Mouse (Mus musculus) spleen, postnatal 10 days (tissue): ENCODE data around the gene Cfap221.

Experiments
- DNase-seq, 2 experiments: peaks; one replicate each; pipeline ENCODE4 v3.0.0; 2021 to 2022; ENCODE audit warnings: low spot score in 2 of 2

Gene Cfap221

GRCm38 (mm10) chr1:119902551-119903230 is 94.3 kb downstream of the Cfap221 start:
- DNase-seq, result no peak

GRCm38 (mm10) chr1:119899195-119900123 is 97.6 kb downstream of the Cfap221 start:
- DNase-seq, result no peak

DNA sequence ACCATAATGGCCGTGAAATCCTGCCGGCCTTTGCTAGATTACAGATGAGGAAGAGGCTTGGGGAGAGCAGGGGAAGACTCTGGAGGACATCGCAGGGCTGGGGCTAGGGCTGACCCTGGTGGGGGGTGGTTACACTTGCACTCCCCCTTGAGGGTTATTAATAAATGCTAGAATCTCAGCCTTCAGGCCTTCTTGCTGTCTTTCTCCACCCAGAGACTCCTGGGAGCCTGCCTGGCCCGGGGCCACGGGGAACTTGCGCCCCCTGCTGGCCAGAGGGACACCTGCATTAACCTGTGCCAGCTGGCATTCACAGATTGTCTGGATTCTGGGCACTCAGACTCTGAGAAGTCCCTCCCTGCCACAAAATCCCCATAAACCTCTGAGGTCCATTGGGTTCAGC is 102.1 kb downstream of the Cfap221 start:
- peak; percentile 44 to 76 for DNase-seq

DNA sequence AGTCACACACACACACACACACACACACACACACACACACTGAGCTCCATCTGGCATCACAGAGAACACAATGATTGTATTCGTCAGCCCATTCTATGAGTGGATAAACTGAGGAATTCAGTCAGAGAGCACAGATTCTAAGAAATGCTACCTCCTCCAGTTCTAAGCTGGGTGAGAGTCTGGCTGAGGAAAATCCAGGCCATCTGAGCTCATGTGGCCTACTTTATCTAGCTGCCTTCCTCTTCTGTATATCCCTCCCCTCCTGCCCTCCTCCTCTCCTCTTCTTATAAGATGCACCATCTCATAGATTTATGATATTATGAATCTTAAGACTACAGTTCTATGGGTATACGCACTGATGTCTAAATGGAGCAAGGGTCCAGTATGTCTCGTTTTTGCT is 103.4 kb downstream of the Cfap221 start:
- DNase-seq, result no peak

DNA sequence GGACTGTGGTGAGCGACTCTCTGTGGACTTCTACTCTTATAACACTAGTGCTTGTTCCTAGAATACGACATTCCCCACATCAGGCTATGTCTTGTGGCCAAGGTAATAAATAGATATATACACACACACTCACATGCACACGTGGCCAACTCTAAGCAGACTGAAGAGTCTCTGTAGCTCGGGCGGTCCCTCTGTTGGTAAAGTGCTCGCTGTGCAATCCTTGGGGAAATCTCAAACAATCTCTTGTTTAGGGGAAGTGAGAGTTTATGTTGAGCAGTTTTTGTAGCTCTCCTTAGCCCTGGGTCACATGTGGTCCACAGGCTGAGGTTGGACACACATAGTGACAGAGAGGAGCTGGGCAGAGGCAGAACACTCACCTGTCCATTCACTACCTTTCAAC is 104.1 kb downstream of the Cfap221 start:
- no peak for DNase-seq

- DNase-seq, result no peak
Observed at GRCm38 (mm10) chr1:119891865-119892264, 105.2 kb downstream of the Cfap221 start.

DNA sequence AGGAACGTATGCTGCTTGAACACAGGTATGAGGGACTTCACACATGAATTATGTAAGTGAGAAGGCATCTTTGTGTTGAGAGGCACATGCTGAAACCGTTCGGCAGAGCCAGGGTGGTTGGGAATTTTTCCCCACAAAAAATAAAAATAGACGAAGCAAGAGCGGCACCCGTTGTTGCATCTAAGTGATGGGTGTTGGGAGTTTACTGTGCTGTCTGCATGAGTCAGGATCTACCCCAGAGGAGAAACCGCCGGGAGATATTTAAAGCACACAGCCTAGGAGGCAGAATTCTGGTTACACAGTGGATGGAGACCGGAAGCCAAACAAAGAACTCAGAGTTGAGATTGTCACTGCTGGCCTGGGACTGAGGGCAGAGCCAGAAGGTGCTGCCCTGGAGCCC is 105.9 kb downstream of the Cfap221 start:
- DNase-seq, result no peak

- DNase-seq, result no peak
Observed at GRCm38 (mm10) chr1:119889347-119889746, 107.7 kb downstream of the Cfap221 start.

DNA sequence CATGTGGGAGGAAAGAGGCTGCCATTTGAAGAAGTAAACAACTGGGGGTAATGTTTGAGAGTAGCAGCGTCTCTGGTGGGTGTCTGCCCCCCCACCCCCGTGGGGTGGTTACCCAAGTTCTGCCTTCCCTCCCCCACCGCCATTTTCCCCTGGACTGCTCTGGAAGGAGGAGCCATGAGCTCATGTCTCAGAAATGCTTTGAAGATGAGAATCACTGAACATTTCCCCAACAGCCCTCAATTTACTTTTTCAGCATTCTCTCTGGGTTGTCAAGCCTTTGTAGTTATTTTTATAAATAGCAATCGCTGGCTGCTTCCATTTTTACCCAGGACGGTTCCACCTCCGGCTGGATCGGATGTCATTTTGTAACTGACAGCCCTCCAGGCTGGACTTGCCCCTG is 110.7 kb downstream of the Cfap221 start:
- DNase-seq, result no peak

DNA sequence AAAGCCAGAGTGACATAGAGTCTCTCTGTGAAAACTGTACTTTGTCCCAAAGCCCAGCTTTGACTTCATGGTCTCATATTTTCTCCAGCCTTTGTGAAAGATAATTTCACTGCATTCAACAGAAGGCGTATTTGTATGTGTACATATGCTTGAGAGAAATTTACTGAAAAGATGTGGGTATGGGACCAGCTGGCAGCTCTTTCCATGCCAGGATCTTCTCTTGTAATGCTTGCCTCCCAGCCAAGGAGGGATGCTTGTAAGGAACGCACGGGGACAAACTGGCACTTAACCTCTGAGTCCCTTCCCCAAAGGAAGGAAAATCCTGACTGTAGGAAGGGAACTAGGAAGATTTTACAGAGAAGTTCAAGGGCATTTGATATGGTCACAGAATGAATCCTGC is 112.8 kb downstream of the Cfap221 start:
- no peak for DNase-seq

DNA sequence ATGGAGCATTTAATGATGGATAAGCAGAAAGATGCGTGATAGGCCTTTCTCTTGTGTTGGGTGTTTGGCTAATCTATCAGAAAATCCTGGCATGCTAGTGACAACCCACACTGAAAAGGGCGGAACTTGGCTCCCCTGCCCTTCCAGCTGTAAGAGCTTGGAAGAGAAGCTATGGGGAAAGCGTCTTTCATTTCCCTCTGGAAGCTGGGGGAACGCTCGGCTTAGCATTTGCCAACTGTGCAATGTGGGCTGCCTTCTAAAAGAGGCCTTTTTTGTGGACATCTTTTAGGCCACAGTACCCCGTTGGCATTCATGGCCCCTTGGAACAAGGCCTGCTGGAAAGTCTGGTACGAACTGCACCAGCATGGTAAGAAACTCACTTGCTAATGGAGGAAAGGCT is 118.1 kb downstream of the Cfap221 start:
- DNase-seq, result no peak

- no peak for DNase-seq
Observed at GRCm38 (mm10) chr1:119877469-119877868, 119.6 kb downstream of the Cfap221 start.
